Mouse (Mus musculus): Measurements from ENCODE around the gene E430018J23Rik. TPM values are rescaled to one million over a fixed set of nuclear protein-coding genes. Genes with fewer than 3 reads are reported as not detected.
"Not testable (repeated sequence)": the region's sequence is repeated elsewhere in the genome, so short reads cannot be mapped to it uniquely, and the experiment has no call there.

The E430018J23Rik gene
- polyA plus RNA-seq, 1 experiment from 2014 or later = 3.7 TPM

DNA sequence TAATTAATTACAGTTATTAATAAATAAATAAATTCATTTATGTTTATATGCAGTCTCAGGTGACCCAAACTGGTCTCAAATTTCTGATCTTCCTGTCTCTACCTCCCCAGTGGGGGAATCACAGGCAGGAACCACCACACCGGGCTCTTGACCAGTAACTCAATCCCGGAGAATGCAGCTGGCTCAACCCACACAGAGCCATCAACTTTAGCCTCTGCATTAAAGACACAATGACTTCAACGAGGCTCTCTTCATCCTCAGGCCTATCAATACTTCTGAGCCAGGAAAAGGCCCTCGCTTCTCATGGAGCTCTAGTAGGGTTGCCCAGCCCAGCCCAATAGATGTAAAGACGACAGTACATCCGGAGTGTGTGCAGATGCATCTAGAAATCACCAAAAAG lies 10.7 kb upstream of the E430018J23Rik start:
- not testable (repeated sequence) for ATAC-seq (replicated peaks; ENCODE audit: insufficient number of reproducible peaks, insufficient read depth, low FRiP score, low read depth)

GRCm38 (mm10) chr7:127402980-127403379 lies 9.6 kb upstream of the E430018J23Rik start:
- Histone ChIP-seq H3K4me1 (replicated peaks) (0 out of 2 replicates have a peak, but pooled peaks cover 5% of the 10 kb centered on the region), H3K9ac (no peak overlapping the region), H3K27ac (no peak overlapping the region), H3K4me2 (no peak overlapping the region), H3K36me3 (peaks cover 4% of the 10 kb centered on the region; the same call in 1 of the 2 replicates), H3K4me3 (no peak overlapping the region), H3K27me3 (no peaks in the 10 kb centered on the region), H3K9me3 (replicated peaks) (no peaks in the 10 kb centered on the region)
- 45% methylated on average over 2 of the region's 2 CpGs for WGBS
- no peak for ATAC-seq (replicated peaks; ENCODE audit: insufficient number of reproducible peaks, insufficient read depth, low FRiP score, low read depth)

More for the DNA sequence above, 10.7 kb upstream of the E430018J23Rik start:
- H3K4me1 ChIP-seq (replicated peaks); H3K36me3 ChIP-seq; H3K4me2 ChIP-seq; H3K9ac ChIP-seq; H3K9me3 ChIP-seq (replicated peaks); H3K4me3 ChIP-seq; H3K27me3 ChIP-seq; H3K27ac ChIP-seq: not testable (repeated sequence)
- 92% methylated on average over 6 of the region's 6 CpGs for WGBS

DNA sequence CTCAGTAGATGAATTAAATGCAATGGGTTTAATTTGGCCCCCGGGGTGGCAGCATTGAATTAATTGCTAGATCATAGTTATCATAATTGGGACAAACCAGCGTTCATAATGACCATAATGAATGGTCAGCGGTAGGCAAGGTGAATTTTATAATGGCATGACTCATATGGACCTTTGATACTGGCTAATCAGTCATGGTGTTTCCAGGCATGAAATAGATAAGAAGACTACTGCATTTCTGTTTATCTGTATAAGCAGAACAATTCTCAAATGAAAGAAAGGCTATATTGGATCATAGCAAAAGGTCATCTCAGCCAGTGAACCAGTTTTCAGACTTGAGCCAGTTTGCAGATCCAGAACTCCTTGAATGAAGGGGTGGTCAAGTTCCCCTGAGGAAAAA lies 6.9 kb upstream of the E430018J23Rik start:
- no peak overlapping the region for H3K4me3 ChIP-seq
- H3K36me3 ChIP-seq = peaks cover 4% of the 10 kb centered on the region; the same call in 1 of the 2 replicates

GRCm38 (mm10) chr7:127393944-127394333 lies 510 bp upstream of the E430018J23Rik start:
- H3K4me1 ChIP-seq (replicated peaks) = peaks cover 16% of the 10 kb centered on the region
- peak overlapping the region; percentile 82 for H3K4me3 ChIP-seq
- H3K9ac ChIP-seq = peak overlapping the region; percentile 42
- H3K9me3 ChIP-seq (replicated peaks) = no peaks in the 10 kb centered on the region
- WGBS = 9% methylated on average over 7 of the region's 7 CpGs
- peak overlapping the region; percentile 65 for H3K4me2 ChIP-seq
- peaks cover 10% of the 10 kb centered on the region; the same call in 1 of the 2 replicates for H3K36me3 ChIP-seq
- H3K27me3 ChIP-seq = no peaks in the 10 kb centered on the region
- no peak for ATAC-seq (replicated peaks; ENCODE audit: insufficient number of reproducible peaks, insufficient read depth, low FRiP score, low read depth)
- H3K27ac ChIP-seq = peak overlapping the region; percentile 94

More for the DNA sequence above, 6.9 kb upstream of the E430018J23Rik start:
- H3K4me1 ChIP-seq (replicated peaks) = no peaks in the 10 kb centered on the region
- H3K4me2 ChIP-seq = no peak overlapping the region
- no peak overlapping the region for H3K9ac ChIP-seq
- no peak for ATAC-seq (replicated peaks; ENCODE audit: insufficient number of reproducible peaks, insufficient read depth, low FRiP score, low read depth)
- H3K27me3 ChIP-seq = no peaks in the 10 kb centered on the region
- no peaks in the 10 kb centered on the region for H3K9me3 ChIP-seq (replicated peaks)
- H3K27ac ChIP-seq = no peak overlapping the region
- 63% methylated on average over 3 of the region's 3 CpGs for WGBS

GRCm38 (mm10) chr7:127392251-127392824 lies 1.1 kb downstream of the E430018J23Rik start:
- Histone ChIP-seq H3K4me1 (replicated peaks) (peaks cover 16% of the 10 kb centered on the region), H3K4me2 (peak overlapping the region; percentile 65), H3K4me3 (peak overlapping the region; percentile 82), H3K36me3 (peaks cover 10% of the 10 kb centered on the region; the same call in 1 of the 2 replicates), H3K9ac (peak overlapping the region; percentile 87), H3K27me3 (no peaks in the 10 kb centered on the region), H3K9me3 (replicated peaks) (no peaks in the 10 kb centered on the region), H3K27ac (0 out of 2 replicates have a peak overlapping the region, but pooled peaks have one; percentile 94)
- 84% methylated on average over 8 of the region's 8 CpGs for WGBS
- no peak for ATAC-seq (replicated peaks; ENCODE audit: insufficient number of reproducible peaks, insufficient read depth, low FRiP score, low read depth)

DNA sequence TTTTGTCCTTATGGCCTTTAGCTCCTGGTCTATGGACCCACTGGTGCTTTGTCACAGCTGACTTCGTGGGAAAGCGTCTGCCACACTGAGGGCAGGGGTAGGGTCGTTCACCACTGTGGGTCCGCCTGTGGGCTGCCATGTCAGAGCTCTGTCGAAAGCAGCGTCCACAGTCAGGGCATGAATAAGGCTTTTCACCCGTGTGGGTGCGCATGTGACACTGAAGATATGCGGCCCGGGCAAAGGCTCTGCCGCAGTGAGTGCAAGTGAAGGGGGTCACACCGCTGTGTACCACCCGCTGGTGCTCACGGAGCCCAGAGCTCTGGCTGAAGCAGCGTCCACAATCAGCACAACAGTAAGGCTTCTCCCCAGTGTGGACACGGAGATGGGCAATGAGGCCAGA lies 1.9 kb downstream of the E430018J23Rik start:
- Histone ChIP-seq H3K4me3 (no peak overlapping the region), H3K36me3 (peaks cover 10% of the 10 kb centered on the region; the same call in 1 of the 2 replicates), H3K27me3 (no peaks in the 10 kb centered on the region), H3K4me1 (replicated peaks) (peaks cover 17% of the 10 kb centered on the region), H3K4me2 (no peak overlapping the region), H3K9me3 (replicated peaks) (no peaks in the 10 kb centered on the region), H3K9ac (no peak overlapping the region), H3K27ac (no peak overlapping the region)
- WGBS = 93% methylated on average over 16 of the region's 16 CpGs
- no peak for ATAC-seq (replicated peaks; ENCODE audit: insufficient number of reproducible peaks, insufficient read depth, low FRiP score, low read depth)

DNA sequence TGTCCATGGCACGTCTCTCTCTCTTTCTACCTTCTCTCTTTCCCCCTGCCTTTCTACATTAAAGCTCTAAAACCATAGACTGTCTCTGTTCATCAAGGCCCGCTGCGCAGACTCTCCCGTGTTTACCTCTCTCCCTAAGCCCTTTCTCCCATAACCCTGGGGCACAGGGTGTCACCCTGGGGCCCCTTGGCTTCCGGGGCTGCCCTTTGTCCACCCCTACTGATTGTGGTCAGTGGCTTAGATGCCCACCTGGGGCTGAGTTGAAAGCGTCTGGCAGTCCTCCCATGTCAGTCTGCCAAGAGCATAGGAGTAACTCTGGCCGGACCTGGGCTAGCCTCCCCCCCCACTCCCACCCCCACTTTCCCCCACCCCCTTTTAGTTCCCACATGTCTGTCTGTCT lies 3.1 kb downstream of the E430018J23Rik start:
- Histone ChIP-seq H3K27me3 (no peaks in the 10 kb centered on the region), H3K4me2 (no peak overlapping the region), H3K4me3 (no peak overlapping the region), H3K9me3 (replicated peaks) (no peaks in the 10 kb centered on the region), H3K4me1 (replicated peaks) (peaks cover 22% of the 10 kb centered on the region), H3K36me3 (peaks cover 10% of the 10 kb centered on the region; the same call in 1 of the 2 replicates), H3K27ac (no peak overlapping the region), H3K9ac (no peak overlapping the region)
- no peak for ATAC-seq (replicated peaks; ENCODE audit: insufficient number of reproducible peaks, insufficient read depth, low FRiP score, low read depth)
- 79% methylated on average over 7 of the region's 7 CpGs for WGBS

- not testable (repeated sequence) for H3K27ac ChIP-seq; H3K4me2 ChIP-seq; ATAC-seq (replicated peaks; ENCODE audit: insufficient number of reproducible peaks, insufficient read depth, low FRiP score, low read depth); H3K27me3 ChIP-seq; H3K4me3 ChIP-seq; H3K9ac ChIP-seq; H3K9me3 ChIP-seq (replicated peaks)
- Histone ChIP-seq H3K4me1 (replicated peaks) (peaks cover 14% of the 10 kb centered on the region), H3K36me3 (peaks cover 21% of the 10 kb centered on the region)
These were observed 5.2 kb downstream of the E430018J23Rik start for GRCm38 (mm10) chr7:127388201-127388600.

DNA sequence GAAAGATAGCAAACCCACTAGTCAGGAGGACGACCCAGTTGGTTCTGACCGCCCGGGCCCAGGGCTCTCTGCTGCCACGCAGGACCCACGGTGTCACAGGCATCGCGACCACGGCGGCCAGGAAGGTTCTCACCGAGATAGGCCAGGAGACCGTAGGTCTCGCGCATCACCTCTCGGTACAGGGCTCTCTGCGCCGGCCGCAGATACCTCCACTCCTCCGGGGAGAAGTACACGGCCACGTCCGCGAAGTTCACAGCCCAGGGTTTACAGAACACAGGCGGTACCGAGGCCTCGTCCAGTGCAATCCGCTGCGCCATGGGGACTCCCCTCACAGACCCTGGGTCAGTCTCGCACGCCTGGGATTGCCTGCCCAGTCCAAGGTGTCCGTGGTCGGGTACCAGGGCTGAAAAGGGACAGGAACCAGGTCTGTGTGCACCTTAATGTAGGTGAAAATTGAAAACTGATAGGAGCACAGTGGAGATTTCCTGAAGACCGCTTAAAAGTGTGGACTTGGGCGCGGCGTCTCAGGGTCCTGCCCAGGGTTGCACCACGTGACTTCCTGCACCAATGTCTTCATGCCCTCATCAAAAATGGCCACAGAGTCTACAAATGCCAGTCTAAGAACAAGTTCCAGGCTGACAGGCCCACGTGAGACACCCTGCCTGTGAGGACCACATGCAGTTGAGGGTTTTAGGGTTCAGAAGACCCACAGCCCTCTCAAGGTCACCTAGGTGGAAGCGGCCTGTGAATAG lies 6.6 kb downstream of the E430018J23Rik start, which contains the start of gene 9130019O22Rik:
9130019O22Rik (minus strand) TSS at position 526 of the 752 bp plus-strand sequence.
- no peaks in the 10 kb centered on the region for H3K9me3 ChIP-seq (replicated peaks)
- peaks cover 26% of the 10 kb centered on the region for H3K36me3 ChIP-seq
- H3K4me3 ChIP-seq = peak within 1 kb of the TSS; percentile 55
- ATAC-seq (replicated peaks; ENCODE audit: insufficient number of reproducible peaks, insufficient read depth, low FRiP score, low read depth) = peak; percentile 87
- peaks cover 6% of the 10 kb centered on the region for H3K4me1 ChIP-seq (replicated peaks)
- no peaks in the 10 kb centered on the region for H3K27me3 ChIP-seq
- peak within 1 kb of the TSS; percentile 82 for H3K4me2 ChIP-seq
- WGBS = 10% methylated on average over 38 of the region's 38 CpGs
- peak within 1 kb of the TSS; percentile 66 for H3K9ac ChIP-seq
- 0 out of 2 replicates have a peak within 1 kb of the TSS, but pooled peaks have one; percentile 12 for H3K27ac ChIP-seq

GRCm38 (mm10) chr7:127385560-127385959 lies 7.9 kb downstream of the E430018J23Rik start:
- WGBS = 88% methylated on average over 4 of the region's 4 CpGs
- not testable (repeated sequence) for H3K4me1 ChIP-seq (replicated peaks); H3K27ac ChIP-seq; H3K4me2 ChIP-seq; H3K4me3 ChIP-seq; ATAC-seq (replicated peaks; ENCODE audit: insufficient number of reproducible peaks, insufficient read depth, low FRiP score, low read depth); H3K9me3 ChIP-seq (replicated peaks); H3K27me3 ChIP-seq; H3K9ac ChIP-seq
- peaks cover 18% of the 10 kb centered on the region for H3K36me3 ChIP-seq

DNA sequence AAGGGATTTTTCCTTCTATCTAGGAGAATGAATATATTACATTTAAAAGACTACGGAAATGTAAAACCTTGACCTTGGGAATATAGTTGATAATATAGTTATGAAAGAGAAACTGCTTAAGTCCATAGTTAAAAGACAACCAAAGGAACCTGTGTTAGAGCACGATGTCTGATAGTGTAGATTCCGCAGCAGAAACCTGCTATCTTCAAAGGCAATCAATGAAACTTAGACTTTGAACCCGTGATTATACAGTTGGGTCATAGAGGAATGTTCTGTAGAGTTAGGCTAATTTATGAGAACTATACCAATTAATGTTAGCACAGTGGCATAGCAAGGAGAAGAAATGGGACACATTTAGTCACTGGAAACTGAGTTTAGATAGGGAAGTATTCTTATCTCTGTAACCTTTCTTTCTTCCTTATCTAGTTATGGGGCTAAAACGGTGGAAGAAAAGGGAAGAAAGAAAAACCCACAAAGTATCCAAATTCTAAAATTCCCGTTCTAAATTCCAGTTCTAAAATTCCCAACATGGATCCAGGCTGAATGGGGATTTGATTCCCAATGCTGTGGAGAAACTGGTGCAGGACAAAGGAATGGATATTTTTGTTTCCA lies 15.0 kb downstream of the E430018J23Rik start:
- WGBS = 62% methylated on average over 6 of the region's 6 CpGs
- H3K27ac ChIP-seq = no peak overlapping the region
- H3K9ac ChIP-seq = no peak overlapping the region
- H3K4me1 ChIP-seq (replicated peaks) = peaks cover 2% of the 10 kb centered on the region; the same call in 1 of the 2 replicates
- H3K4me3 ChIP-seq = no peak overlapping the region
- H3K27me3 ChIP-seq = no peaks in the 10 kb centered on the region
- no peak overlapping the region for H3K4me2 ChIP-seq
- no peak for ATAC-seq (replicated peaks; ENCODE audit: insufficient number of reproducible peaks, insufficient read depth, low FRiP score, low read depth)
- no peaks in the 10 kb centered on the region for H3K9me3 ChIP-seq (replicated peaks)
- peaks cover 14% of the 10 kb centered on the region; the same call in 1 of the 2 replicates for H3K36me3 ChIP-seq
